Mouse (Mus musculus): Measurements from ENCODE around the gene Shprh. TPM values are rescaled to one million over a fixed set of nuclear protein-coding genes. Genes with fewer than 3 reads are reported as not detected.

The Shprh gene
- total and polyA plus RNA-seq, 3 experiments = 5.4 to 45.5 (median 39.4) TPM

- no peak for ATAC-seq (ENCODE audit: extremely low read depth, insufficient number of reproducible peaks, low FRiP score, poor library complexity, severe bottlenecking)
- no peak for DNase-seq (ENCODE audit: low spot score)
- H3K4me1 ChIP-seq (ENCODE audit: insufficient read depth, low read depth, low read length) = peaks cover 28% of the 10 kb centered on the region
- H3K36me3 ChIP-seq (replicated peaks) = peaks cover 79% of the 10 kb centered on the region
- no peaks in the 10 kb centered on the region for H3K9me3 ChIP-seq (replicated peaks)
- no peaks in the 10 kb centered on the region for H3K27me3 ChIP-seq (ENCODE audit: insufficient read depth, low read length)
- no peak overlapping the region for H3K4me3 ChIP-seq (ENCODE audit: low read depth, low read length)
- TF ChIP-seq GATA1 (IDR thresholded peaks at IDR 0.05; ENCODE audit: borderline replicate concordance, low read length) (no peak), CTCF (IDR thresholded peaks at IDR 0.05; ENCODE audit: low read depth, low read length) (no peak), GATA2 (IDR thresholded peaks at IDR 0.05; ENCODE audit: borderline replicate concordance, low read depth, low read length) (no peak)
Observed at GRCm38 (mm10) chr10:11157039-11157438, 7.8 kb downstream of the Shprh start.

DNA sequence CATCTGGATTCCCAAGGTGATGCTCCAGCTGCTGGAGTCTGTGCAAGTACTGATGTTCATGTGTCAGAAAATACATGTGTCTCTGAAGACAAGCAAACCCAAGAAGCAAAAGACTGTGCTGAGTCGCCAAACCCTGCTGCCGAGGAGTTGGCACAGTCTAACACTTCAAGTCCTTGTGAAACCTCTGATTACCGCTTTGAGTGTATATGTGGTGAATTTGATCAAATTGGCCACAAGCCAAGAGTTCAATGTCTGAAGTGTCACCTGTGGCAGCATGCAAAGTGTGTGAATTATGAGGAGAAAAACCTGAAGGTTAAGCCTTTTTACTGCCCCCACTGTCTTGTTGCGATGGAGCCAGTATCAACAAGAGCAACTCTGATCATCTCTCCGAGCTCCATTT, 15.3 kb downstream of the Shprh start:
- H3K36me3 ChIP-seq (replicated peaks) = peaks cover 82% of the 10 kb centered on the region
- no peak for DNase-seq (ENCODE audit: low spot score)
- no peak for TF ChIP-seq CTCF (IDR thresholded peaks at IDR 0.05; ENCODE audit: low read depth, low read length)
- no peak for TF ChIP-seq GATA1 (IDR thresholded peaks at IDR 0.05; ENCODE audit: borderline replicate concordance, low read length)
- no peak for TF ChIP-seq TAL1 (conservative IDR thresholded peaks at IDR 0.05; ENCODE audit: low read depth, low read length)
- no peak for TF ChIP-seq GATA2 (IDR thresholded peaks at IDR 0.05; ENCODE audit: borderline replicate concordance, low read depth, low read length)
- no peak for TF ChIP-seq POLR2AphosphoS5 (IDR thresholded peaks at IDR 0.05; ENCODE audit: insufficient replicate concordance, low read depth, low read length)
- H3K4me3 ChIP-seq (ENCODE audit: low read depth, low read length) = no peak overlapping the region
- H3K27me3 ChIP-seq (ENCODE audit: insufficient read depth, low read length) = no peaks in the 10 kb centered on the region
- peaks cover 2% of the 10 kb centered on the region; the same call in 1 of the 2 replicates for H3K4me1 ChIP-seq (ENCODE audit: insufficient read depth, low read depth, low read length)
- no peaks in the 10 kb centered on the region for H3K9me3 ChIP-seq (replicated peaks)
- no peak for ATAC-seq (ENCODE audit: extremely low read depth, insufficient number of reproducible peaks, low FRiP score, poor library complexity, severe bottlenecking)

DNA sequence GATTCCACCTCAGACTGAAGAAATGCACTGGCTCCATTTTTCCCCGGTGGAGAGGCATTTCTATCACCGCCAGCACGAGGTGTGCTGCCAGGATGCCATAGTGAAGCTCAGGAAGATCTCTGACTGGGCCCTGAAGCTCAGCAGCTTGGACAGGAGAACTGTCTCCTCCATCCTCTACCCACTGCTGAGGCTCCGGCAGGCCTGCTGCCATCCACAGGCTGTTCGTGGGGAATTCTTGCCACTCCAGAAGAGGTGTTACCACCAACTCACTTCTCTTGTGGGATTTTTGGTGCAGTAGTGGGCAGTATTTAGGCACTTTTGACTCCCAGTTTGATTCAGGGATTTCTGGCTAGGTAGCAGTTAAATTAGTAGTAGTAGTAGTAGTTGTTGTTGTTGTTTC, 21.0 kb downstream of the Shprh start:
- DNase-seq (ENCODE audit: low spot score) (no peak), ATAC-seq (ENCODE audit: extremely low read depth, insufficient number of reproducible peaks, low FRiP score, poor library complexity, severe bottlenecking) (no peak)
- Histone ChIP-seq H3K27me3 (ENCODE audit: insufficient read depth, low read length) (no peaks in the 10 kb centered on the region), H3K36me3 (replicated peaks) (peaks cover 90% of the 10 kb centered on the region), H3K4me1 (ENCODE audit: insufficient read depth, low read depth, low read length) (no peaks in the 10 kb centered on the region), H3K9me3 (replicated peaks) (no peaks in the 10 kb centered on the region), H3K4me3 (ENCODE audit: low read depth, low read length) (no peak overlapping the region)
- no peak for TF ChIP-seq GATA1 (IDR thresholded peaks at IDR 0.05; ENCODE audit: borderline replicate concordance, low read length)
- no peak for TF ChIP-seq POLR2AphosphoS5 (IDR thresholded peaks at IDR 0.05; ENCODE audit: insufficient replicate concordance, low read depth, low read length)
- no peak for TF ChIP-seq CTCF (IDR thresholded peaks at IDR 0.05; ENCODE audit: low read depth, low read length)
- TF ChIP-seq GATA2 (IDR thresholded peaks at IDR 0.05; ENCODE audit: borderline replicate concordance, low read depth, low read length) = no peak
- no peak for TF ChIP-seq TAL1 (conservative IDR thresholded peaks at IDR 0.05; ENCODE audit: low read depth, low read length)

GRCm38 (mm10) chr10:11171615-11172014, 22.4 kb downstream of the Shprh start:
- no peak for DNase-seq (ENCODE audit: low spot score)
- Histone ChIP-seq H3K27me3 (ENCODE audit: insufficient read depth, low read length) (no peaks in the 10 kb centered on the region), H3K4me1 (ENCODE audit: insufficient read depth, low read depth, low read length) (no peaks in the 10 kb centered on the region), H3K9me3 (replicated peaks) (no peaks in the 10 kb centered on the region), H3K4me3 (ENCODE audit: low read depth, low read length) (no peak overlapping the region), H3K36me3 (replicated peaks) (peaks cover 87% of the 10 kb centered on the region)
- TF ChIP-seq GATA1 (IDR thresholded peaks at IDR 0.05; ENCODE audit: borderline replicate concordance, low read length) = no peak
- TF ChIP-seq TAL1 (conservative IDR thresholded peaks at IDR 0.05; ENCODE audit: low read depth, low read length) = no peak
- TF ChIP-seq GATA2 (IDR thresholded peaks at IDR 0.05; ENCODE audit: borderline replicate concordance, low read depth, low read length) = no peak
- no peak for TF ChIP-seq POLR2AphosphoS5 (IDR thresholded peaks at IDR 0.05; ENCODE audit: insufficient replicate concordance, low read depth, low read length)
- no peak for TF ChIP-seq CTCF (IDR thresholded peaks at IDR 0.05; ENCODE audit: low read depth, low read length)
- ATAC-seq (ENCODE audit: extremely low read depth, insufficient number of reproducible peaks, low FRiP score, poor library complexity, severe bottlenecking) = no peak

GRCm38 (mm10) chr10:11172519-11172918, 23.3 kb downstream of the Shprh start:
- Histone ChIP-seq H3K36me3 (replicated peaks) (peaks cover 85% of the 10 kb centered on the region), H3K27me3 (ENCODE audit: insufficient read depth, low read length) (no peaks in the 10 kb centered on the region), H3K4me3 (ENCODE audit: low read depth, low read length) (no peak overlapping the region), H3K4me1 (ENCODE audit: insufficient read depth, low read depth, low read length) (no peaks in the 10 kb centered on the region), H3K9me3 (replicated peaks) (no peaks in the 10 kb centered on the region)
- no peak for TF ChIP-seq GATA2 (IDR thresholded peaks at IDR 0.05; ENCODE audit: borderline replicate concordance, low read depth, low read length)
- TF ChIP-seq TAL1 (conservative IDR thresholded peaks at IDR 0.05; ENCODE audit: low read depth, low read length) = no peak
- TF ChIP-seq GATA1 (IDR thresholded peaks at IDR 0.05; ENCODE audit: borderline replicate concordance, low read length) = no peak
- TF ChIP-seq CTCF (IDR thresholded peaks at IDR 0.05; ENCODE audit: low read depth, low read length) = no peak
- no peak for TF ChIP-seq POLR2AphosphoS5 (IDR thresholded peaks at IDR 0.05; ENCODE audit: insufficient replicate concordance, low read depth, low read length)
- no peak for ATAC-seq (ENCODE audit: extremely low read depth, insufficient number of reproducible peaks, low FRiP score, poor library complexity, severe bottlenecking)
- no peak for DNase-seq (ENCODE audit: low spot score)

DNA sequence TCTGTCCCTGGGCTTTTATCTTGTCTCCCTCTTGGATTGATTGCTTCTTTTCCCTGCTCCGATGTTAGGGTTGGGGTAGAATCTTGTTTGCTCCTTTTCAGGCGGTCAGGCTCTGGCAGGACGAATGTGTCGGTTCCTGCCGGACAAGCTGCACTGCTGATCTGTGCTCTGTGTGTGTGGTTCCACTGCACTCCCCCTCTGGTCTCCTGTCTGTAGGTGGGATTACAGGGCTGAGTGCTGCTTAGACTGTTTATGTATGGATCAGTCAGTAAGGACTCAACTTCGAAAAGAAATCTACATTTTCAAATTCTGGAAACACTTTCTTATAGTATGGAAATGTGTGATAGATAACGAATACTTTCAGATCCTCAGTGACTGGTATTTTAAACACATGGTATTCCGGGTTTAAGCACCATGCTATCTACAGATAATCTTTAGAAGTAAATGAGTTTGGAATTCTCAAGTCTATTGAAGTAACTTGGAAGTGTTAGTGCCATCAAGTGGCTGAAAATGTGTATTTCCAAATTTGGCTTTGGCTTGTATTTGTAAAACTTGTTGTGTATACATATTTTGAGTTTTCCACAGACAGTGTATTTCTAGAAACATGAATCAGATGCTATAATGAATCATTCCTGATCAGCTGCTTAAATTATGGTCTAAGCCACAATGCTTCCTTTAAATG, 26.7 kb downstream of the Shprh start:
- ATAC-seq (ENCODE audit: extremely low read depth, insufficient number of reproducible peaks, low FRiP score, poor library complexity, severe bottlenecking) (no peak), DNase-seq (ENCODE audit: low spot score) (no peak)
- Histone ChIP-seq H3K4me1 (ENCODE audit: insufficient read depth, low read depth, low read length) (no peaks in the 10 kb centered on the region), H3K9me3 (replicated peaks) (no peaks in the 10 kb centered on the region), H3K4me3 (ENCODE audit: low read depth, low read length) (no peak overlapping the region), H3K27me3 (ENCODE audit: insufficient read depth, low read length) (no peaks in the 10 kb centered on the region), H3K36me3 (replicated peaks) (peaks cover 83% of the 10 kb centered on the region)
- TF ChIP-seq POLR2AphosphoS5 (IDR thresholded peaks at IDR 0.05; ENCODE audit: insufficient replicate concordance, low read depth, low read length) = no peak
- TF ChIP-seq GATA1 (IDR thresholded peaks at IDR 0.05; ENCODE audit: borderline replicate concordance, low read length) = no peak
- TF ChIP-seq CTCF (IDR thresholded peaks at IDR 0.05; ENCODE audit: low read depth, low read length) = no peak
- no peak for TF ChIP-seq GATA2 (IDR thresholded peaks at IDR 0.05; ENCODE audit: borderline replicate concordance, low read depth, low read length)
- TF ChIP-seq TAL1 (conservative IDR thresholded peaks at IDR 0.05; ENCODE audit: low read depth, low read length) = no peak
